Mouse (Mus musculus) kidney, embryonic 16.5 days (tissue): Measurements from ENCODE around the gene Pdpk1. TPM values are rescaled to one million over a fixed set of nuclear protein-coding genes. Genes with fewer than 3 reads are reported as not detected.

Experiments used
- ATAC-seq: fragments of 200-750 bp; cut with Nextera tagmentation; 2 replicates; pipeline ENCODE4 v1.8.0; 2017; ENCODE audit warnings: moderate TSS enrichment; ENCODE audit not compliant: low FRiP score, low TSS enrichment
- H3K27ac ChIP-seq: fragments of 300-500 bp; sonication (generic); 2 replicates; pipeline ENCODE4 v1.5.1; 2014; ENCODE audit warnings: low read length
- H3K27me3 ChIP-seq: fragments of 300-500 bp; sonication (generic); 2 replicates; pipeline ENCODE4 v1.6.1; 2014; ENCODE audit warnings: low read length, control low read depth, mixed read lengths; ENCODE audit not compliant: insufficient read depth
- H3K36me3 ChIP-seq: fragments of 300-500 bp; sonication (generic); 2 replicates; pipeline ENCODE4 v1.6.1; 2014; ENCODE audit warnings: low read length, control low read depth, mixed read lengths; ENCODE audit not compliant: insufficient read depth
- H3K4me1 ChIP-seq: fragments of 300-500 bp; sonication (generic); 2 replicates; pipeline ENCODE4 v1.6.1; 2014; ENCODE audit warnings: low read length, control low read depth, mixed read lengths; ENCODE audit not compliant: insufficient read depth
- H3K4me2 ChIP-seq: fragments of 300-500 bp; sonication (generic); replicated peaks from 2 replicates; pipeline ENCODE4 v1.6.1; 2014; ENCODE audit warnings: low read depth, low read length
- H3K4me3 ChIP-seq: fragments of 300-500 bp; sonication (generic); 2 replicates; pipeline ENCODE4 v1.5.1; 2014; ENCODE audit warnings: mild to moderate bottlenecking, low read length
- H3K9ac ChIP-seq: fragments of 300-500 bp; sonication (generic); replicated peaks from 2 replicates; pipeline ENCODE4 v1.6.1; 2014; ENCODE audit warnings: low read length
- H3K9me3 ChIP-seq: fragments of 300-500 bp; sonication (generic); 2 replicates; pipeline ENCODE4 v1.6.1; 2016; ENCODE audit warnings: low read length, control low read depth
- WGBS: fragments of 180-500 bp; shearing (Covaris S2); extraction: QIAGEN DNeasy Blood & Tissue Kit; methylation state at CpG from one replicate; pipeline ENCODE4 v1.1.7; 2014; 5-methylcytosine and 5-hydroxymethylcytosine counted together
- polyA plus RNA-seq: library from polyadenylated mRNA; unstranded; fragments of >200 nt; fragmentation: Nextera tagmentation; extraction: Ambion mirVana; gene quantifications from 2 replicates; pipeline ENCODE4 v1.2.1, GENCODE M21; 2015

The Pdpk1 gene
- polyA plus RNA-seq, 1 experiment from 2014 or later = 34.9 TPM

DNA sequence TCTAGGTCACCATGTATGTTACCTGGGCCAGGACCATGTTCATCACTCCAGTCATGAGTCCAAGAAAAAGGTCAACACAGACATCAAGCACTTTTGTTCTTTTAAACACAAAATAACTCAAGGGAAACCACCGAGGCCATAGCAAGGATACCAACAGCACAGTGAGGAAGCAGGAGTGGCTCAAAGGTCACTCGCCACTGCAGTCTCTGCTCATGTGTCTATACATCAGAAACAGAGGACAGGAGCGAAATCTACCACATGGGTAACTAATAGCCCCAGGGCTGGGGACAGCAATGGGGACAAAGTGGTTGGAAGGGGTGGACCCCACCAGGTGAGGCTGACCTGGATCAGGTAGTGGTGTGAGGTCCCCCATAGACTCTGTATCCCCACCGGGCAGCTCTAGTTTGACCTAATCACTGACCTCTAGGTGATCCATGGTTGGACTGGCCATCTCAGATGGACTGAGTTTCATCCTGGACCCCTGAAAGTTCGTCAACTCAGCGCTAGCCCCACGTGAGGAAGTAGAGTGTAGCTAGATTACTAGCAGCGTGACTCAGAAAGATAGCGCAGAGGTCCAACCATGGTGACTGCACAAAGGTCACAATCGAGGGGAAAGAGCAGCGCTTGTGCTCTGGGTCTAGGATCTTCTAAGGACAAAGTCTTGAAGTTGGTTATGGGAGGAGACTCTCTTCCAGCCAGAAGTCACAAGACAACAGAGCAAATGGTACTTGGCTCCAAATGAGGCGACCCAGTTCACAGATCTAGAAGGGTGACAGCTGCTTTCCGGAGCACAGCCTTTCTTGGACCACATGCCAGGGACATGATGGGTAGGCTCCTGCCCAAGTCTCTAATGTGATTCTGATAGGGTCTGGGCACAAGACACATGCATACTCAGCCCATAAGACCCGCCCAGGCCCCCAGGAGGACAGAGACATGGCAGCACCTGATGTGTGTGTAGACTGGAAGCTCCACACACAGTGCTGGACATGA, 93.8 kb downstream of the Pdpk1 start:
- no peak overlapping the region for H3K9ac ChIP-seq
- ATAC-seq = no peak
- WGBS = 94% methylated on average over 14 of the region's 14 CpGs
- no peaks in the 10 kb centered on the region for H3K27me3 ChIP-seq
- H3K27ac ChIP-seq = no peak overlapping the region
- no peaks in the 10 kb centered on the region for H3K9me3 ChIP-seq
- H3K4me1 ChIP-seq = no peaks in the 10 kb centered on the region
- no peak overlapping the region for H3K4me3 ChIP-seq
- peaks cover 73% of the 10 kb centered on the region for H3K36me3 ChIP-seq
- H3K4me2 ChIP-seq = no peak overlapping the region

DNA sequence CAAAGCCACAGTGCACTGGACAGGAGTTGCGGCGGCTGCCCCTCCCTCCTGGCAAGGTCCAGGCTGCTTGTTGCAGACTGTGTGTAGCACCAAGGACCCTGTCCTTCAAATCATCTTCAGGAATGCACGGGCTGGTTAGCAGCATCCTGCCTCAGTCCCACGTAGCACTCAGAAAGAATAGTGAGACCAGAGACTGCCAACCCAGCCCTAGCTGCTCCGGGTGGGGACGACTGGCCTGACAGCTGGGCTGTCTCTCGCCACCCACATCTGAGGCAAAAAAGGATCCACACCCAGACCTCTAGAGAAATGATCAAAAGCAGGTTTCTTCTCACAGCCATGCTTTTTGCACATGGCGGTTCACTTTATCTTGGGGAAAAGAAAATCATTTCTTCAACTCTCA, 101.7 kb downstream of the Pdpk1 start:
- Histone ChIP-seq H3K4me1 (no peaks in the 10 kb centered on the region), H3K4me2 (no peak overlapping the region), H3K9me3 (no peaks in the 10 kb centered on the region), H3K9ac (no peak overlapping the region), H3K4me3 (no peak overlapping the region), H3K27ac (no peak overlapping the region), H3K36me3 (peaks cover 37% of the 10 kb centered on the region), H3K27me3 (no peaks in the 10 kb centered on the region)
- ATAC-seq = no peak
- WGBS = 88% methylated on average over 8 of the region's 8 CpGs

DNA sequence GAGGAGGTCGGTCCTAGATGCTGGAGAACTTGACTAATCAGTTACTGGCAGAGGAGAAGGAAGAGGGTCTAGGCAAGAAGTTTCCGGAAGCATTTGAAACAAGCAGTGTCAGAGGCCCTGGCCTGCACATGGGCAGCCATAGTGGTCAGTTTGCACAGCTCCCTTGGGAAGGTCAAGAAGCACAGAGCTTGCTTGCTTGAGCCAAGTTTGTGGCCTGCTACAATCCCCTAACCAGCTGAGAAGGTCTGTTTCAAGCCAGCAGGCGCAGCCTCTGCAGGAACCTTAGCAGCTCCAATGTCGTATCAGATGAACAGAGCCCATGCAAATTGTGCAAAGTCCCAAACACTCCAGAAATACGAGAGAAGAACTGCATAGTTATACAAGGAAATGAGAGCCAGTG, 102.7 kb downstream of the Pdpk1 start:
- H3K9me3 ChIP-seq = no peaks in the 10 kb centered on the region
- no peak overlapping the region for H3K4me3 ChIP-seq
- no peak for ATAC-seq
- no peak overlapping the region for H3K4me2 ChIP-seq
- H3K4me1 ChIP-seq = no peaks in the 10 kb centered on the region
- H3K27ac ChIP-seq = no peak overlapping the region
- no peaks in the 10 kb centered on the region for H3K27me3 ChIP-seq
- no peak overlapping the region for H3K9ac ChIP-seq
- WGBS = 81% methylated on average over 5 of the region's 5 CpGs
- H3K36me3 ChIP-seq = peaks cover 28% of the 10 kb centered on the region

DNA sequence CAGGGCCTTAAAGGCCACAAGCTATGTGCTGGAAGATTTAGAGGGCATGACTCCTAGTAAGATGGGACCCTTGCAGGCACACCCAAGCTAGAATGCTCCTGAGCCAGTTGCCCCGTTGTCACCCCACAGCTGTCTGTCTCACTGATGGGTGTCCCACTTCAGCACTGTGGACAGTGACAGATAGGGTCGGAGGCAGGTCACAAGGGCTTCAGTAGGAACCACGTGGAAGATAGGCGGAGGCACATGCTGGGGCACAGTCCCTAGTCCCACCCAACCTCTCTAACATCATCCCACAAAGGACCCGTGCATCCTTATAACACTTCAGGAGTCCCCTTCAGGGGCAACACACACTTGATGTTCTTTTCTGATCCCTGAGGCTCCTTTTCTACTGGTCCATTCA, 104.7 kb downstream of the Pdpk1 start:
- Histone ChIP-seq H3K27ac (no peak overlapping the region), H3K9ac (no peak overlapping the region), H3K4me3 (no peak overlapping the region), H3K36me3 (peaks cover 19% of the 10 kb centered on the region; the same call in 1 of the 2 replicates), H3K4me2 (no peak overlapping the region), H3K4me1 (no peaks in the 10 kb centered on the region), H3K27me3 (no peaks in the 10 kb centered on the region), H3K9me3 (no peaks in the 10 kb centered on the region)
- ATAC-seq = no peak
- WGBS = 45% methylated on average over 5 of the region's 5 CpGs

DNA sequence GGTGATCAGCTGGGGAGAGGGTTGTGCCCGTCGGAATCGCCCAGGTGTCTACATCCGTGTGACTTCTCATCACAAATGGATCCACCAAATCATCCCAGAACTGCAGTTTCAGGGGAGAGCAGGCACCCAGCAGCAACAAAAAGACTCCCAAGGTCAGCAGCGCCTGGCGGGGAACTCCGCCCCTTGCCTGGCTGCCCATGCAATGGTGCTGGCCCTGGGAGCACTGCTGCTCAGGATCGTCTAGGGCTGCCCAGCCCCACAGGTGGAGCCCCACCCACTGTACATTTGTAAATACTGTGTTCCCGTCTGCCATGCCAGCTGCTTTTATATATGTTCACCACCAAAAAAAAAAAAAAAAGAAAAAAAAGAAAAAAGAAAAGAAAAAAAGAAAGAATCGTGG, 105.1 kb downstream of the Pdpk1 start:
- H3K4me3 ChIP-seq = no peak overlapping the region
- no peak overlapping the region for H3K4me2 ChIP-seq
- H3K4me1 ChIP-seq = no peaks in the 10 kb centered on the region
- no peak overlapping the region for H3K27ac ChIP-seq
- no peaks in the 10 kb centered on the region for H3K9me3 ChIP-seq
- H3K9ac ChIP-seq = no peak overlapping the region
- H3K36me3 ChIP-seq = peaks cover 15% of the 10 kb centered on the region; the same call in 1 of the 2 replicates
- ATAC-seq = no peak
- 81% methylated on average over 10 of the region's 10 CpGs for WGBS
- H3K27me3 ChIP-seq = no peaks in the 10 kb centered on the region

DNA sequence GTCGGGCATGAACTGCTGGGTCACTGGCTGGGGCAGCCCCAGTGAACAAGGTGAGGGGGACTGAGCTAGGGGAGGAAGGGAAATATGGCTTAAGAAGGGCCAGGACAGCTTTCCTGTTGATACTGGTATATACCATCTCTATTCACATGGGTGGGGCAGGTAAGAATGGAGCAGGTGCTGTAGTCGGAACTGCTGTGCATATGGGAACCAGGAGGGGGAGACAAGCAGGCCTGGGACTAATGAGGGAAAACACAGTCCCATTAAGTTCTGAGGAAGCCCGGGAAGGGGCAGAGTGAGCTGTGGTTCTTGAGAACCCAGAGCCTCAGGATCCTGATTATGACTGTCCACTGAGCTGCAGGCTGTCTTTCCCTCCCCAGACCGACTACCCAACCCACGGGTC, 106.2 kb downstream of the Pdpk1 start:
- Histone ChIP-seq H3K27me3 (no peaks in the 10 kb centered on the region), H3K27ac (no peak overlapping the region), H3K9me3 (no peaks in the 10 kb centered on the region), H3K9ac (no peak overlapping the region), H3K36me3 (peaks cover 11% of the 10 kb centered on the region; the same call in 1 of the 2 replicates), H3K4me1 (no peaks in the 10 kb centered on the region), H3K4me2 (no peak overlapping the region), H3K4me3 (no peak overlapping the region)
- WGBS = 56% methylated on average over 5 of the region's 5 CpGs
- ATAC-seq = no peak

DNA sequence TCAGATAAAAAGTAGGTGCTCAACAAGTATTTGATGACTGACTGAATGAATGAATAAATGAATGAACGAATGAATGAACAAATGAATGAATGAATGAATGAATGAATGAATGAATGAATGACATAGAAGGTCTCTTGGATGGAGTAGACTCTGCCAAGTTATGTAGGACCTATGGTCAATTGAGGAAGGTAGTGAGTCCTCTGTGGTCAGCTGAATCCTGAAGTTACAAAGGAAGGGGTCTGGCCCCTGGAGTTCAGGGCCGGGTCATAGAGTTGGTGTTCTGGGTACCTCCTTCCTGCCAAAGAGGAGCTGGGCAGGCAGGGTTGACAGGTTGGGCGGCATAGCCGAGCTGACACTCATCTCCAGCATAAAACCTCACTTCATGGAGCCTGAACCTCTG, 112.9 kb downstream of the Pdpk1 start, which contains the start of gene Prss27:
TSS of gene Prss27 (plus strand) at position 301 of the 400 bp plus-strand sequence.
- Histone ChIP-seq H3K9me3 (no peaks in the 10 kb centered on the region), H3K9ac (no peak within 1 kb of the TSS), H3K4me1 (no peaks in the 10 kb centered on the region), H3K36me3 (no peaks in the 10 kb centered on the region), H3K4me3 (no peak within 1 kb of the TSS), H3K27ac (no peak within 1 kb of the TSS), H3K27me3 (no peaks in the 10 kb centered on the region), H3K4me2 (no peak within 1 kb of the TSS)
- no peak for ATAC-seq
- 67% methylated on average over 4 of the region's 4 CpGs for WGBS

DNA sequence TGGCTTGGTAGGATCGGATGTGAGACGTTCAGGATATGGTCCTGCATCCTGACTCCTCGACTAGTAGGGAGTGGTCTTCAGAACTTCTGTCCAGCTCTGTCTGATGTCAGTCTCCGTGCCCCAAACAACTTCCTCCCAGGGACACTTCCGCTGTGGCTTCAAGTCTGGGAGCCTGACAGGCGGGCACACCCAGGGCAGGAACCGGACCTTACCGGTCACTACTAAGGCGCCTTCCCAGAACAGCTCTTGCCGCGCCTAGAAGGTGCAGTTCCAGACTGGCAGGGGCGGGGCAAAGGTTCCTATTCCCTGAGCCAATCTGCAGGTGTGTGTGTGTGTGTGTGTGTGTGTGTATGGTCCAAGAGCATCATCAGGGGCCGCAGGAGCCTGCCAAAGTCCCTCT, 113.4 kb downstream of the Pdpk1 start:
- WGBS = 74% methylated on average over 13 of the region's 13 CpGs
- no peak for ATAC-seq
- H3K4me3 ChIP-seq = no peak overlapping the region
- no peaks in the 10 kb centered on the region for H3K9me3 ChIP-seq
- no peaks in the 10 kb centered on the region for H3K4me1 ChIP-seq
- H3K4me2 ChIP-seq = no peak overlapping the region
- H3K27ac ChIP-seq = no peak overlapping the region
- H3K9ac ChIP-seq = no peak overlapping the region
- H3K36me3 ChIP-seq = no peaks in the 10 kb centered on the region
- H3K27me3 ChIP-seq = no peaks in the 10 kb centered on the region

DNA sequence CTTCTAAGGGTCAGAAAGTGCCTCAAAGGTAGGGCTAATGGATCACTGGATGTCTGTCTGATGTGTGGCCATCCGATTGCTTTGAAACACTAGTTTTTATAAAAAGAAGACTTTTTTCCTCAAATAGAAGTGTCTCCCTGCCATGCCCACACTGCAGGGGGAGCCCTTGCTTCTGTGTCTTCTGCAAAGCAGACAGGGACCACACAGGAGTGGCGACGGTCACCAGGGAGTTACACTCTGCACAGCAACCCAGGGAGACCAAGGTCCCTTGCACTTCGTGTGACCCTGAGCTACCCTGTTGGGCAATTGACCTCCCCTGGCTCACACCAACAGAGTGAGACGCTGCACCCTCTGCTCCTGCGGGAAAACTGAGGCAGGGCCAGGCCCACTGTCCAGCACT, 113.8 kb downstream of the Pdpk1 start:
- Histone ChIP-seq H3K4me2 (no peak overlapping the region), H3K4me1 (no peaks in the 10 kb centered on the region), H3K9ac (no peak overlapping the region), H3K27ac (no peak overlapping the region), H3K4me3 (no peak overlapping the region), H3K36me3 (no peaks in the 10 kb centered on the region), H3K27me3 (no peaks in the 10 kb centered on the region), H3K9me3 (no peaks in the 10 kb centered on the region)
- no peak for ATAC-seq
- WGBS = 79% methylated on average over 6 of the region's 6 CpGs

DNA sequence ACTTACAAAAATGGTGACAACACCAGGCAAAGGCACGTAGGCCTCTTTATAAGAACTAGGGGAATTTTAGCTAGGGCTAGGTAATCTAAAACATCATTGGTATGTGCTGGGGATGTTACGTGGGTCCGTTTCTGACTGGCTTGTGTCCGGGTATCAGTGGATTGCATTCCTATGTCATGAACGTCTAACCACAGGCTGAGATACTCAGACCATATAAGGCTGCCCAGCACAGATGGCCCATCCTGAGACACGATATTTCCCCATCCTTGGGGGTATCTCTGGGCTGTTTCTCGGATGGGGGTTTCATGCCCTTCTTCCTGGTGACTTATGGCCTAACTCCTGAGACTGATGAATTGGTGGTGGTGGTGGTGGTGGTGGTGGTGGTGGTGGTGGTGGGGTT, 115.6 kb downstream of the Pdpk1 start:
- H3K4me1 ChIP-seq = no peaks in the 10 kb centered on the region
- H3K9me3 ChIP-seq = no peaks in the 10 kb centered on the region
- H3K9ac ChIP-seq = no peak overlapping the region
- H3K4me3 ChIP-seq = no peak overlapping the region
- H3K27ac ChIP-seq = no peak overlapping the region
- 75% methylated on average over 7 of the region's 7 CpGs for WGBS
- no peak for ATAC-seq
- H3K4me2 ChIP-seq = no peak overlapping the region
- H3K27me3 ChIP-seq = no peaks in the 10 kb centered on the region
- H3K36me3 ChIP-seq = no peaks in the 10 kb centered on the region
